Mouse (Mus musculus) cerebellum, postnatal 36 days (tissue): ENCODE data around the gene Ren1.
"Not testable (repeated sequence)": the region's sequence is repeated elsewhere in the genome, so short reads cannot be mapped to it uniquely, and the experiment has no call there.

Source experiments
- DNase-seq, 2 experiments: peaks; one replicate each; pipeline ENCODE4 v3.0.0; 2021 to 2022; ENCODE audit warnings: mixed read lengths in 2 of 2

Gene Ren1

DNA sequence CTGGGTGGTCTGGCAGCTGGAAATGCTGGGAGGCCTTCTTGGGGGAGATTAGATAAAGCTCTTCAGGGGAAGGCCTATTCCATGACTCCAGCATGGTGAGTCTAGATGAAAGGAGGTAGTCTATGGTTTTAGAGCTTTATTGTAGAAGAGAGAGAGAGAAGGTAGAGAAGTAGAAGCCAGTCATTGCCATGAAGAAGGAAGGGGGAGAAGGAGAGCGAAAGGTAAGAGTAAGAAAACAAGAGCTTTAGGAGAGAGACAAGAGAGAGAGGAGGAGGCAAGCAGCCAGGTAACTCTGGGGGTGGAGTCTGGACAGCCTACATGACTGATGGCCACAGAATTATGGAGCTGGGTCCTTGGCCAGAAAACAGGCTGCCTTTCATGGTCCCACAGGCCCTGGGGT lies at the start of gene Ren1:
Ren1 (plus strand) TSS at position 301 of the 400 bp plus-strand sequence.
- no peak for DNase-seq

- peak in 1 of 2 experiments; percentile 18 for DNase-seq
Measured at GRCm38 (mm10) chr1:133302540-133302939, 47.8 kb upstream of the Ren1 start.

DNA sequence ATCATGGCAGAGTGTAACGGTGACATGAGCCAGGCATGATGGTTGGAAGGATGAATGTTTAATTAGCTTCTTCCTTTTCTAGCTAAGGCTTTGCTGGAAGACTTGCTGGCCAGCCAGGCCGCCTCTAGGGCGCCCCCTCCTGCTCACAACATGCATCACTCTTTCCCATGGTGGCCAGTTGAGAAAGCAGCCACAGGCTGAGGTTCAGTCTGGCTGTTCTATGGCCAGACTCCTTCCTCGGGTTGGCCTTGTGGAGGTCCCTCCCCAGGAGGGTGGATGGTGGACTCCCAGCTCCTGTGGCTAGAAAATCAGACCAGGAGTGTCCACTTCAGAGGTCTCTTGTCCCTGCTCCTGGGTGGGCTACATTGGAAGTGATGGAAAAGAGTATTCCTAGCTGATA lies 43.5 kb upstream of the Ren1 start:
- peak; percentile 78 to 81 for DNase-seq

- DNase-seq: peak; percentile 34 to 53
Measured at GRCm38 (mm10) chr1:133307318-133307717, 43.0 kb upstream of the Ren1 start.

- no peak for DNase-seq
Measured at GRCm38 (mm10) chr1:133309652-133310267, 40.5 kb upstream of the Ren1 start, which contains the start of gene Golt1a. TSS of gene Golt1a (plus strand) at chr1:133309800.

DNA sequence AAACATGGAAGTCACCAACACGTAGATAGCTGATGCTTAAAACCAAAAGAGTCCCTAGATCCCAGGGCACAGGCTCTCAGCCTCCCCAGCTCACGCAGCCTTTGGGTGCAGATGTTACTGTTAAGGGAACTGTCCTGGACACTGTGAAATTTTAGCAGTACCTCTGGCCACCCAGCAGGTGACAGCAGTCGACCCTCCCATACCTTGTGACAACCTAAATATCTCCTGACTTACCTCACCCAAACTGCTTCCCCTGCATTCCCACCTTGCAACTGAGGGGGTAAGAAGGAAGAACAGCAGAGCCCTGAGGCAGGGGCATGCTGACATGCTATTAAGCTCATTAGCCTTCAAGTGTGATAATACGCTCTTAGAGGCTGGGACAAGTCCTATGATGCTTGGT lies 39.1 kb upstream of the Ren1 start:
- DNase-seq: no peak

DNA sequence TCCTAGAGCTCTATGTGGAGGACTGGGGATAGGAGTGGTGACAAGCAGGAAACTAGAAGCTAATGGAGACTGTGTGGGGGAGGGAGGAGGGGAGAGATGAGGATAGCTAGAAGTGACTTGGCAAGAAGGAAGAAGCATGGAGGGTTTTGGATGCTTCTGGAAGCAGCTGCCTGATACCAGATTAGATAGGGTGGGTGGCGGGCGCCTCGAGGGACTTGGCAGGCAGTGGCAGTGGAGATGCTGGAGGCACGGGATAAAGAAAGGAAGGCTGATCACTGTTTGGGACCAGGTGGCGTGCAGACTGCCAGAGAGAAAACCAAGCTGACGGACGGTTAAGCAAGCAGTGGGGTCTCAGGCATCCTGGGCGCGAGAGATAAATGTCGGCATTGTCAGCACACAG lies 38.4 kb upstream of the Ren1 start:
- no peak for DNase-seq

GRCm38 (mm10) chr1:133314364-133314763 lies 35.9 kb upstream of the Ren1 start:
- peak; percentile 40 to 41 for DNase-seq

DNA sequence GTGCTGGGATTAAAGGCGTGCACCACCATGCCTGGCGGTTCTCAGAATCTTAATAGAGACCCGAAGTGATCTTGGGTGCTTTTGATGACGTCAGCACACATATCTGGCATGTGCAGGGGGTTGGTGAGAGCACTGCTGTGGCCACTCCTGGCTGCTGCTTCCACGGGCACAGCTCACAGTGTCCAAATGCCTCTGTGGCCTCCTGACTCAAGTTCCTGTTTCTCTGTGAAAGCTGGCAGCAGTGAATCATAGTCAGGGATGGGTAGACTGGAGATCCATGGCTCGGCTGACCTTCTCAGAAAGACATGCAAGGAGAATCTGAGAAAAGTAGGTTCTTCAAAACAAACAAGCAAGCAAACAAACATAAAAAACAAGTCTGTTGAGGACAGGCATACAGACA lies 34.5 kb upstream of the Ren1 start:
- no peak for DNase-seq

DNA sequence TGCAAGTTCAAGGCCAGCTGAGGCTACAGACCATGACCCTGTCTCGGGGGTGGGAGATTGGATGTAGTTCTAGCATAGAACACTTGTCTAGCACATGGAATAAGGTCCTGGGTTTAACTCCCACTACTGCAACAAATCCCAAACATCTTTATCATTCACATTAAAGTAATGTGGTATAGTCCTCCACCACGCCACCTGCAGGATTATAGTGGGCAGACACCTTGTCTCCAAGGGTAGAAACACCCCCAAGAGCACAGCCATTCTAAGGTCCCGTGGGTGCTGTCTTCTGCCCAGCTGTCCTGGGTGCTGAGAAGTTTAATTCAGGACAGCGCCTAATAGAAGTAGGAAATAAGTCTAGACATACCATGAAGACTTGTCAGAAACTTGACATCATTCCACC lies 33.7 kb upstream of the Ren1 start:
- no peak for DNase-seq

DNA sequence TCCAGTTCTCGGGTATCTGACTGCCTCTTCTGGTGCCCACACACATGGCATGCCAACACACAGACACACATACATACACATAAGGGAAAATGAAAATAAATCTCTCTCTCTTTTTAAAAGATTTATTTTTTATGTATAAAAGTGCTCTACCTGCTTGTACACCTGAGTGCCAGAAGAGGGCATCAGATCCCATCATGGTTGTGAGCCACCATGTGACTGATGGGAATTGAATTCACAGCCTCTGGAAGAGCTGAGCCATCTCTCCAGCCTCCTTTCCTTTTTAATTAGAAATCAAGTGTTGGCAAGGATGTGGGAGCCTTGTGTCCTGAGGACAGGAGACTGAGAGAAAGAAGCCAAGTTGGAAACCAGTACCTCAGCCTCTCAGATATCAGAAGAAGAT lies 33.2 kb upstream of the Ren1 start:
- no peak for DNase-seq

DNA sequence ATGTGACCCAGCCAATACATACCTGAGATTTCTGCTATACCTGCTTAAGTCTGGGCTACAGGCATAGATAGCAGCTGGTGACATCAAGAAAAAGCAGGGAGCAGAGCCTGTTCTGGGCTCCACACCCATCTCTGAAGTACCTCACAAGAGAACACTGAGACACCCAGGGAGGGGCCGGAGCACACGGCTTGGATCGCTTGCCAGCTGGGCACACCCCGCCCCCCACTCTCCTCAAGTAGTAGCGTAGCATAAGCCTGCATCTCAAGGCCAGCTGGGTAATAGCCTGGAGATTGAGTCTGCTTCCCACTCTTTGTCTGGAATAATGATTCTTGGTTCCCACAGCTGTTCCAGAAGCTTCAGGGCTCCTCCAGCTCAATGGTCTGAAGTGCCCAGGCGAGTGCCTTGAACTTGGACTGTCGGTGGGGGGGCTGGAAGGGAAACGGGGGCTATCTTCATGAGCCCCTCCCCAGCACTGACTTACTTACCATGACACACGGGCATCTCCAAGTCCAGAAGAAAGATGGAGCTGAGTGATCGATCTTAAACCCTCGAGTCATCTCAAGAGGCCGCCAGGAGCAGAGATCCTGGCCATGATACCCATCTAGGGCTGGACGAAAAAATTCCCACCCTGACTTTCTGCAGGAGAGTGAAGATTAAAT lies 28.9 kb upstream of the Ren1 start, which contains the start of gene Kiss1:
Kiss1 (plus strand) TSS at position 609 of the 659 bp plus-strand sequence.
- DNase-seq: no peak

DNA sequence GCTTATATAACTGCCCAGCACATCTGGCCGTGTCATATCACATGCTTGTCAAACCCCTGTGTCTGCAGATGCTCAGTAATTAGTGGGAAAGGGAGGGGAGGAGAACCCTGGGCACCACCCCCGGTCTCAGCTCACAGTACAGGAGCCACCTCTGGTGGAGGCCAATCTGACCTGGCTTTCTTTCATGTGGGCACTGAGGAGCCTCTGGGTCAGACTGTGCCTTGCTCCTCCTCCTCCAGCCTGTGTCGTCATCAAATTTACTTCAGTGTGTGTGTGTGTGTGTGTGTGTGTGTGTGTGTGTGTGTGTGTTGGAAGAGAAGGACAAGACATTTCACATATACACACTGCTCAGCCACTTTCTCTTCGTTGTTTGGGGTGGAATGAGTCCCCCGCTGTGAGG lies 27.0 kb upstream of the Ren1 start:
- DNase-seq: no peak

- no peak for DNase-seq
Measured at GRCm38 (mm10) chr1:133325951-133326350, 24.4 kb upstream of the Ren1 start.

DNA sequence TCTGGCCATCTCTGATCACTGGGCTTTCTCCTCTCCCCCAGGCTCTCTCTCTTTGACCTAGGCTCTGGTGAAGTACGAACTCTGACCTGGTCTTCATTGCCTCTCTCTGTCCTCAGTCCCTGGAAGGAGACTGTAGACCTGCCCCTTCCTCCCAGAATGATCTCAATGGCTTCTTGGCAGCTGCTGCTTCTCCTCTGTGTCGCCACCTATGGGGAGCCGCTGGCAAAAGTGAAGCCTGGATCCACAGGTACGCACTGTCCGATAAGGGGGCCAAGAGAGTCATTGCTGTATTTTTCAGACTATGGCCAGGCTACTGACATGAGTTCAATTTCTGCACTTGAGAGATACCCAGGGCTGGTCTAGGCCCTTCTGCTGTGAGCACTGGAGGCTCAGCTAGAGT lies 23.2 kb upstream of the Ren1 start:
- no peak for DNase-seq

- DNase-seq: no peak
Measured at GRCm38 (mm10) chr1:133328299-133328795, 22.0 kb upstream of the Ren1 start.

GRCm38 (mm10) chr1:133328896-133329637 lies 21.2 kb upstream of the Ren1 start:
- no peak for DNase-seq

- no peak for DNase-seq
Measured at GRCm38 (mm10) chr1:133329638-133329964, 20.7 kb upstream of the Ren1 start.

- no peak for DNase-seq
Measured at GRCm38 (mm10) chr1:133331142-133331541, 19.2 kb upstream of the Ren1 start.

- no peak for DNase-seq
Measured at GRCm38 (mm10) chr1:133332656-133333430, 17.5 kb upstream of the Ren1 start.

GRCm38 (mm10) chr1:133333937-133334336 lies 16.4 kb upstream of the Ren1 start:
- DNase-seq: no peak

DNA sequence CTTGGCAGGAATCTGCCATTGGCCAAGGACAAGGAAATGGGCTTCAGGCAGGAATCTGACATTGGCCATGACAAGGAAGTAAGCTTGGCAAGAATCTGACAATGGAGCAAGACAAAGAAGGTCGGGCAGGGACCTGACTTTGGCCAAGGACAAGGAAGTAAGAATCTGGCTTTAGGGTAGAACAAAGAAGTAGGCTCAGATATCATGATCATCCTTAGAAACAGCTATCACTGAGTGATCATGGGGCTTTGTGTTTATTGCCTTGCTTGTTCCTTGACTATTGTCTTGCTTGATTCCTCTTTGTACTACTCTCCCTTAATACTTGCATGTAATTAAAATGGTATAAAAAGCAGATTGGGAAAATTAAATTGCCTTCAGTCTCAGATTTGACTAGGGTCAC lies 9.9 kb upstream of the Ren1 start:
- DNase-seq: not testable (repeated sequence)

DNA sequence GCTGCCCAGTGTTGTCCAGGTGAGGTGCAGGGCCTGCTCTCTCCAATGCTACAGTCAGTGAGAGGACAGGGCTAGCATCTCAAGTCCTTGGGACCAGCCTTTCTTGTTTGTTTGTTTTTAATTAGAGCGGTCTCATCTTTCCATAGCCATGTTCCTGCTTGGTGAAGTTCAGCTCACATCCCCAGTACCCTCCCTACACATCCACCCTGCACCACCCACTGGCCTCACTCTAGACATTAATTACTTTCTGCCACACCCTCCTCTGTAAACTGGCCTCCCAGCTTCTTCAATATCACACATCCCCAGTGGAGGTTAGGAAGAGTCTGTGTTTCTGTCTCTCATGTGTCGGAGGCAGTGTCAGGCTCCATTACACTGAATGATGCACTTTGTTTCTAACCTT lies 6.0 kb upstream of the Ren1 start:
- DNase-seq: no peak
